Mouse (Mus musculus): ENCODE data around the gene Gm20521.

Gene Gm20521

DNA sequence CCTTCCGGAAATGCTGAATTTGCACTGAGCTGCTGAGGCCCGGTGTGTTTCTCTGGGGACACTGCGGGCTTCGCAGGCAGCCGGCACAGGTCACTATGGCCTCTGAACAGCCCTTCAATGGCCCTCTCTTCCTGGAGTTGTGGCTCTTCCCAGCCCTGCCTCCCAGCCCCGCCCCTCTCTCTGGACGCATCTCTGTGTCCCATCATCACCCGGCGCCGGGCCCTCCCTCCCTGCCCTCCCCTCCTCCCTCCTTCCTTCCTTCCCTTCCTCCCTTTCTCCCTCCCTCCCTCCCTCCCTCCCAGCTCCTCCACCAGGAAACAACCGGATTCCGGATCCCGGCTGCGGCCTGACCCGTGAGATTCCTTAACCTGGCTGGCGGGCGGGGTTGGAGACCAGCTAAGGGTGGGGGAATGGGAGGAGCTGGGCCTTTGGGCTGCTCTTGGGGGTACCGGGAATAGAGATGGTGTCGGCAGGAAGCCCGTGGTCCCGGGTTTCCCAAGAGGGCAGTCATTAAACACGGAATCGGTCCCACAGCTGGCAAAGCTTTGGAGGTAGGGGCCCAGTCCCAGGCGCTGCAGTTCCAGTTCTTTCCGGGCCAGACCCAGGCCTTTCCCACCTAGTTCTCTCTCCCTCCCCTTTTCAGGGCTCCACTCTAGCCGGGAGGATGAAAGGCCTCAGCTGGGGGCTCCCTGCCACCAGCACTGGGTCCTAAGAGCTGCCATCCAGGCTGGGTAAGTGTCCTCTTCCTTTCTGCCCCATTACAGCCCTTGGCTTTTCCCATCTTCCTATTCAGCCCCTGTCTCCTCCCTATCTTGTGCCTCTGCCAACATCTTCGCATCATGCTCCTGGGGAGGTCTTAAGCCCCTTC lies at the start of gene Gm20521, which contains the start of gene Bcl2l2:
Gene Gm20521, plus strand, starts transcription at position 288 of the 868 bp plus-strand sequence.
Gene Bcl2l2, plus strand, starts transcription at position 224 of the 868 bp plus-strand sequence.
- DNase-seq (ENCODE audit: low spot score) = peak; percentile 73

DNA sequence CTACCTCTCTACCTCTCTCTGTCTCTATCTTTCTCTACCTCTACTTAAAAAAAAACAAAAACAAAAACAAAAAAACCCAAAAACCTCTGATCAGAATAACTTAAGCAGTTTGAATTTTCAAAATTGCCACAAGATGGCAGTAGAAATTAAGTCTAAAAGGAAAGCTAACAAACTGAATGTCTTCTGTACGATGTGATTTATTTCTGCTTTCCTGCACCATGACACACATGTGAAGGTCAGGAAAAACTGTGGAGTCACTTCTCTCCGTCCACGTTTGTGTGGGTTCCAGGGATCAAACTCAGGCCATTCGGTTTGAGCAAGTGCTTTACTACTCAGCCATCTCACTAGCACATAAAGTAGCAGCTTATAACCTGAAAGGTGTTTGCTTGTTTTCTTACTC lies 39.8 kb upstream of the Gm20521 start:
- DNase-seq (ENCODE audit: low spot score) = no peak

DNA sequence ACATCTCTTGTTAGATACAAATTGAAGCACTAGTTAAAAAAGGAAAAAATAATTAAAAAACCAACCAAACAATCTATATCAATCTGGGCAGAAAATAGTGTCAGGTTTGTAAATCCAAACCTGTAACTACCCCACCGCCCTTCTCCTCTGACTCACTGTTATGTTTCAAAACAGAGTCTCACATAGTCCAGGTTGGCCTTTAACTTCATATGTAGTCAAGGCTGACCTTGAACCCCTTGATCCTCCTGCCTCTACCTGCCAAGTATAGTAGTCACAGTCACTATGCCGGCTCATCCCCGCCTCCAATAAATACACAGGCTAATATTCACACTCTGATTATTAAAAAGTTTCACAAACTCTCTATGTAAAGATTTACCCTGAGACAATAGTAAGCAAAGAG lies 27.5 kb upstream of the Gm20521 start:
- DNase-seq (ENCODE audit: low spot score) = no peak

DNA sequence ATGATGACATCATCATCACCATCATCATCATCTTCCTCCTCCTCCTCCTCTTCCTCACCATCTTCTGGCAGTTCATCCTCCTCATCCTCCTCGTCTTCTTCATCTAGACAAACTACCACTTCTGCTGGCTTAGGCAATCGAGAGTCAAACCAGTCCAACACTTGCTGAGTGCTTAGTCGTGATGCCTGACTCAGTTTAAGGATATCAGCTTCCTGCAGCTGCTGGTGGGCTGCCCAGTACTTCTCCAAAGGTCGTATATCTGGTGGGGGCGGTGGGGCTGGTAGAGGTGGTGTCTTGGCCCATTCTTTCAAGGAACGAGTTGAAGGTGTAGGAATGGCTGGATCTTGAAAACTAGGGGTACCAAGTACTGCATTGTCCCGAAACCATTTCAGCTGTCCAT lies 26.5 kb upstream of the Gm20521 start:
- DNase-seq (ENCODE audit: low spot score) = no peak

DNA sequence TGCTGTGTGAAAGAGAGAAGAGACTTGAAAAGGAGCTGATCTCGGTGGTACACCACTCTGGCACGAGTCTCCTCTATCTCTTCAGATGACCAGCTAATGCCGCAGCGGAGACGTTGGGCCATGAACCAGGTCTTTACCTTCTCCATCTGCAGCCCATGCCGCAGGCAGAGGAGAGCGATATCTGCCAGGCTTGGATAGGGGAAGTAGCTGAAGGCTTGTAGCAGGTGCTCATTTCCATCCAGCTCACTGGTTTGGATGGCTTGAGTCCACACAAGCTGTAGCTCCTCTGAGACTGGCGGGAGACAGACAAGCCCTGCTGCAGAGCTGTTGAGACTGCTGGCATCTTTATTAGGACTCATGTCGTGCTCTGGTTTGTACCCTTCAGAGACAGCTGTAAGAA lies 25.4 kb upstream of the Gm20521 start:
- DNase-seq (ENCODE audit: low spot score) = no peak

DNA sequence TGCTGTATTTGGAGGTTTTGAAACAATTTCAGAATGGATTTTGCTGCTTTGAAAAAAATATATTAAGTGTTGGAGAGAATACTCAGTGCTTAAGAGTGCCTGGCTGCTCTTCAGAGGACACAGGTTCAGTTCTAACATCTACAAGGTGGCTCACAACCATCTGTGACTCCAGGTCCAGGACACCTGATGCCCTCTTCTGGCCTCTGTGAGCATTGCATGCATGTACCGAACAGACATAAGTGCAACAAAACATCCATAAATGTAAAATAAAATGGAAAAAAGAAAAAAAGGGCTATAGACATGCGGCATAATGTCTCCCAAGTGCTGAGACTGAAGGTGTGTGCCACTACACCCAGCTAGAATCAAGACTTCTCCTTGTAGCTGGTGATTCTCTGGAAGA lies 22.7 kb upstream of the Gm20521 start:
- peak; percentile 53 for DNase-seq (ENCODE audit: low spot score)

DNA sequence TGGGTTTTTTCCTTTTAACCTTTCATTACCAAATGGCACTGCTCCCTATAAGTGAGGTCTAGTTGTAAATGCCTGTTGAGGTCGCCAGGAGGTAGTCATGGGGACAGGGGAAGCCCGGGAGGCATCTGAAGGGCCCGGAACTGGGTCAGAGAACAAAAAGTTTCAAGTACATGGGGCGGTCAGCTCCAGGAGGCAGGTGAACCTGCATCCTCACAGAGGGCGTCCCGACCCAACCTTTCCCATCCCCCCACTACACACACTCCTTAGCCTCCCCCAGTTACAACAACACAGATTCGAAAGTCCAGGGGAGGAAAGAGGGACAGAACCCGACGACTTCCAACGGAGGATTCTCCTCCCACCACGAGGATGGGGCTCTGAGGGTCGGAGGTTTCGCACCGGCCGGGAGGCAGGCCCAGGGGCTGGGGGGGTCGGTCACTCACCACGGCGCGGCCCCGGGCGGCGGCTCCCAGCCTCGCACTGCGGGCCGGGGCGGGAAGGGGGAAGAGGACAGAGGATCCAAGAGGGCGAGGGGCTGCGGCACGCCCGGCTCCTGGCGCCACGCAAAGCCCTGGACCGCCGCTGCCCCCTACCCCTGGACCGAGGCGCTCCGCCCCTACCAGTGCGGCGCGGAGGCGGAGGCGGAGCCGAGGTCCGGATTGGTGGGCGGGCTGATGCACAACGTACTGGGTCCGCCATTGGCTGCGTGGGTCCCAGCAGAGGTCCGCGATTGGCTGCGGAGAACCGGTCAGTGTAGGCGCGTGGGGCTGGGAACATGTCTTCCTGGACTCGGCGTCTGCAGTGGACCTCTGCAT lies 19.5 kb upstream of the Gm20521 start:
- peak; percentile 83 for DNase-seq (ENCODE audit: low spot score)

DNA sequence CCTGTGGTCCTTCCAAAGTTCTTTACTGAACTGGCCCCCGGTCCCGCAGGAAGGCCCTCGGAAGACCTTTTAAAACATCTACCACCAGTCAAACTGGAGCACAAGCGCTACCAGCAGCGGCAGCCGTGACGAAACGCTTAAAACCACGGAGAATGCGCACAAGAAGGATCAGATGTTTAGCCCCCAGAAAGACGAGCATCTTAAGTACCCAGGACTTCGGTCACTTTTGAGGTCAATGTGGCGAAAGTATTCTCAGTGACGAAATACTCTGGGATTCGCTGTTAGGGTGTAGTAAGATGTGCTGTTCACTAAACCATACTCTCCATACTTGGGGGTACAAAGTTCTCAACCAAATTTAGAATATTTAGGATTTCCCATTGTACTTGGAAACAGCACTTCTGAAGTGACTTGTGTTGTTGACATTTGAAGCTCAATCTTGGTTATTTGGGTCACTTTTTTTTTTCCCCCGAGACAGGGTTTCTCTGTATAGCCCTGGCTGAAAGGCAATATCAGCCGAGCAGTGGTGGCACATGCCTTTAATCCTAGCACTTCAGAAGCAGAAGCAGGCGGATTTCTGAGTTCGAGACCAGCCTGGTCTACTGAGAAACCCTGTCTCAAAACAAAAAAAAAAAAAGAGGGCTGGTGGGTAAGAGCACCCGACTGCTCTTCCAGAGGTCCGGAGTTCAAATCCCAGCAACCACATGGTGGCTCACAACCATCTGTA lies 18.8 kb upstream of the Gm20521 start:
- DNase-seq (ENCODE audit: low spot score) = no peak

DNA sequence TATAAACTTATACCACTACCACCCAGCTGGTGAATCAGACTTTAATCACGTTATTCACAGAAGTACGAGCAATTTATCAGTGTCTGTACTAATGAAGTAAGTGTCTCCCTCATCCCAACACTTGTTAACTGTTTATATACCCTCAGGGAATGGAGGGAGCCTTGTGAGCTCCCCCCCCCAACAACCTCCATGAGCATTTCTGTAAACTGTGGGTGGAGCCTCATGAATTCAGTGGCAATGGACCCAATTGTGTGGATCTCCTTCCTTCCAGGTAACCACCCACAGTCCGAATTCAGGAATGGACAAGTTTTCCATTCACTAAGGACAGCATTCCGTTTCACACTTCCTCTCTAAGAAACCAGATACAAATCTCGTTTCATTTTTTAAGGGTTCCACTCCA lies 17.6 kb upstream of the Gm20521 start:
- DNase-seq (ENCODE audit: low spot score) = no peak

DNA sequence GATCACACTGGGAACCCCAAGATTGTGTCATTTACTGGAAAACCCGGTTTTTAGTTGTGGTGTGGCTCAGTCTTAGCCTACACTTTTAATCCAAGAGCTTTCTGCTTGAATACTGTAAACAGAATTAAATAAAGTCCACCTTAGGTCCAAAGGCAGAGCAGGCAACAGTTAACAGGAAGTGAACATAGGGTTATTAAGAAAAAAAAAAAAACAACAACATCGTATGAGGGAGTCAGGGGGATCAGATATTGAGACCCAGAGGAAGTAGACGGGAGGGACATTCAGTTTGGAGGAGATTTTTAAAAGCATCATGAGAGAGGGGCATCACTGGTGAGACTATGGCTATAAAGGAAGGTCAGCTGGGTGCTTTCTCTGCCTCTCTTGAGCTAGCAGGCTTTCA lies 17.0 kb upstream of the Gm20521 start:
- no peak for DNase-seq (ENCODE audit: low spot score)

DNA sequence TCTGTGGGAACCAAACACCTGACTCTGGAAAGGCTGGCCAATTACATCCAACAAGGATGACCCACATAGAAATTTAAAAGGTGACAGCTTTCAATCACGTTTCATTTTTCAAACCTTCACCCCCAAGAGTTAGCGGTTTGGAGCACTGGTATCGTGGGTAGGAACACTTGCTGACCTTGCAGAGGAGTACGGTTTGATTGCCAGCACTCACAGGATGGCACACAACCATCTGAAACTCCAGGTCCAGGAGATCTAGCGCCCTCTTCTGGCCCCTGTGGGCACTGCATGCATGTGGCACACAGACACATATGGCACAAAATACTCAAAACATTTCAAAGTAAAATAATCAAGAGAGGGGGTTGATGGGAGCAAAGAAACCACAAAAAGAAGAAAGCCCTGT lies 16.3 kb upstream of the Gm20521 start:
- no peak for DNase-seq (ENCODE audit: low spot score)

DNA sequence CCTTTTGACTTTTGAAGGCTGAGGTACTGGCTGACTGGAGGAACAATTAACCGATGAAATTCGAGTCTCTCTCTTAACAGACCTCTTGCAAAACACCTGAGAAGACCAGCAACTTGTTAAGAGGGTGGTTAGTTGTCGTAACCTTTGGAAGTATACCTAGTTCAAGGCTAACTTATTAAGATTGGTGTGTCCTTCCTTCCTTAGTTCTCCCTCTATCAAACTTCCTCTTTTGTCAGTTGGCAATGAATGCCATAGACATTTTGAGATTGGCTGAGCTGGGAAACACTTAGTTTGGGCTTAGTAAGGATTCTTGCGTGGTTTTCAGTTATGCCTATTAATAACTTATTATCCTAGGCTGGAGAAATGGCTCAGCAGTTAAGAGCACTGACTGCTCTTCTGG lies 15.2 kb upstream of the Gm20521 start:
- DNase-seq (ENCODE audit: low spot score) = no peak

DNA sequence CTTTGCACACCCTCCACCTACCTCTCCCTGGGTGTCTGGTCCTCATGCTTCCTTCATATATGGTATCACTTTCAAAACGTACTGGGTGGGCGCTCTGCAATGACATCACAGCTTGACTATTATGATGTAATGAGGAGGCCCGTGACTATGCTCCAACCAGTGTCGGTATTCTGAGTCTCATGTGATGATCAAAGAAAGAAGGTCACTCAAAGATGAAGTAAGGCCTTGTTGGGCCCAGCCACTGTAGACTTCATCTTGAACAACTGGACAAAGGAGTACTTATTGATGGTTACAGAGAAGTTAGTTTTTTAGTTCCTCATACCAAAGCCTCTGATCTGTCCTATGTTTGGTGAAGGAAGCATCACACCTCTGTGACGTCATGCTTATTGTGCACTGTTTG lies 12.4 kb upstream of the Gm20521 start, which contains the start of gene Homez:
Gene Homez, minus strand, starts transcription at position 101 of the 400 bp plus-strand sequence.
- no peak for DNase-seq (ENCODE audit: low spot score)

DNA sequence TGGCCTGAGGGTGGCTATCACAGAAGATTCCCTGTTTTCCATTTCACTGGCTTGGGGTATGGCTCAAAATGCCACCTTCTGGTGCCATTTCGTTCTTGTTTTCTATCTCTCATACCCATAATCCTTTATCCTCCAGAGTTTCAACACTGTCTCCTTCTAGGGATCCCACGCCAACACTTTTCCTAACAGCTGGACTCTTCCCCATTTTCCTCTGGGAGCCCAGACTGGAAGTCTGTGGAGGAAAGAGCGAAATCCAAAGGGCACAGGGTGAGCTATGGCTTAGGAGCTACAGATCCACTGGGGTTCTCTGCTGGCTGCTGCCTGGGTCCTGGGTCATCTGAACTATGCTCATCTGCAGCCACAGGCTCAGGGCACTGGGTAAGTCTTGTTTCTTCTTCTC lies 9.1 kb upstream of the Gm20521 start:
- DNase-seq (ENCODE audit: low spot score) = no peak

DNA sequence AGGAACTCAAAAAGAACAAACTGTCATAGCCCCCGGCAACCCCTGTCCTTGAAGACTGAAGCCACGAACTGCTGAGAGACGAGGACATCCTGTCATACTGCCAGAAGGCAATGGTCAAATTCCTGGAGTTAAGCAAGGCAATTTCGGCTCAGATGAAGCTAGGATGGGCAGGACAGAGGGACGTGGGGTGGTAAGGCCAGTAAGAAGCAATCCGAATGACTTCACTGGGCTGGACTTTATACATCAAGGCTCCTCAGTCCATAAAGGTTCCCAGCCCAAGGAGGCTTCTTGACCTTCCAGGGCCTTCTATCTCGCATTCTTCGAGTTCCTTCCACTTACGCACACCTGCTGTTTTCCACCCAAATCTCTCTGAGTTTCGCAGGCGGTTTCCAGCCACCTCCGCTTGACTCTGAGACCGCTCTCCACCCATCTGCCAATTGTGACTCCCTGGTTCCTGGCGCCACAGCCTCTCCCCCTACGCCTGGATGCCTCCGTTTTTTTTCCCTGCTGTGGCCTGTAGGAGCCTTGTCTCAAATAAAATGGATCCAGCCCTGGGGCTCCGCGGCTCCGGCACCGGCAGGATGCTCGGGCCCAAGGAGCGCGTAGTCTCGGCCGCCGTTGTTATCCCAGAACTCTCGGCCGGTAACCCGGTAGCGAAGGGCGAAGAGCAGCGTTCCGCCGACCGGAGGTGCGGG lies 7.2 kb upstream of the Gm20521 start:
- DNase-seq (ENCODE audit: low spot score) = no peak

DNA sequence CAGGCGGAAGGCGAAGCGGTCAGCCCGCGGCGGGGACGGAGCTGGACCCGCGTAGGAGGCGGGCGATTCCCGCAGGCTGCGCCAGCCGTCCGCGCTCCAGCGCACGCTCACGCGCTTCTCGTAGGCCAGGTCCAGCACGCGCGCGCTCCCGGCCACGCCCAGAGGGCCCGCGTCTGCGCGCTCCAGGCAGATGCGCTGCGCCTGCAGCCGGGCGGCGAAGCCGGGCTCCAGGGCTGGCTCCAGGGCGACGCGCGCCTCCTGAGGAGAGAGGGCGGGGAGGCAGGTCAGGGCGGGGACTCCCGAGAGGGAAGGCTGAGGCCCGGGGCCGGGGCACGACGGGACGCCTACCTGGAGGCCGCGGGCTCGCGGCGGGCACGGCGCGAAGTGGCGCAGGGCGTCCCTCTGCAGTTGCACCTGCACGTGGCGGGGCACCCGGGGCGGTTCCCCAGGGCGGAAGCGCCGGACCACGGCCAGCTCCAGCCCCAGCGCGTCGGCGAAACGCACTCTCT lies 6.6 kb upstream of the Gm20521 start:
- DNase-seq (ENCODE audit: low spot score) = peak; percentile 84

DNA sequence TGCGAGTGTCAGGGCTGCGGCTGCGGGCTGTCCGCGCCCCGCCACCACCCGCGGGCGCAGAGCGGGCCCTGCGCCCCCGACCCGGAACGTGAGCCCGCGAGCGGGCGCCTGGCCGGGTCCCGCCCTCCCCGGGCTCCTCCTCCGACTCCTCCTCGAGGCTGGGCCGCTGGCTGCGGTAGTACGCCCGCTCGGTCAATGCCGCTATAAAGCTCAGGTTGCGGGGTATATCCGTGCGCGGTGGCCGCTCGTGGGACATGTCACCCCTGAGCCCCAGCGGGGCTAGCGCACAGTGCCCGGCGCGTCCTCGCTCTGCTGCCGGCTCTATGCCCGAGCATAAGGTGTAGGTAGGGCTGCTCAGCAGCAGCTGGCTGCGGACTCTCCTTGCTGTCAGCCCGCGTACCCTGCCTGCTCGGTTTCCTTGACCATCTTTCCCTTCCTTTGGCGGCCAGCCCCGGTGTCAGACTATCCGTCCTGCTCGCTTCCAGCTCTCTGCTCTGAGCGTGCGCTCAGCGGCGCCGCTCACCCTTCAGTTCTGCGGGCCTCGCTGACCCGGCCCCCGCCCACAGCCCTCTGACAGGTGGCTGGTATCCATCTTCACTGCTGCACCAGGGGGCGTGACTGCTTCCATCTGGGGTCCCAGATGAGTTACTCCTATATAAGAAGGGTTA lies 6.1 kb upstream of the Gm20521 start, which contains the start of gene Ppp1r3e:
Gene Ppp1r3e, minus strand, starts transcription at position 503 of the 668 bp plus-strand sequence.
- peak; percentile 66 for DNase-seq (ENCODE audit: low spot score)

DNA sequence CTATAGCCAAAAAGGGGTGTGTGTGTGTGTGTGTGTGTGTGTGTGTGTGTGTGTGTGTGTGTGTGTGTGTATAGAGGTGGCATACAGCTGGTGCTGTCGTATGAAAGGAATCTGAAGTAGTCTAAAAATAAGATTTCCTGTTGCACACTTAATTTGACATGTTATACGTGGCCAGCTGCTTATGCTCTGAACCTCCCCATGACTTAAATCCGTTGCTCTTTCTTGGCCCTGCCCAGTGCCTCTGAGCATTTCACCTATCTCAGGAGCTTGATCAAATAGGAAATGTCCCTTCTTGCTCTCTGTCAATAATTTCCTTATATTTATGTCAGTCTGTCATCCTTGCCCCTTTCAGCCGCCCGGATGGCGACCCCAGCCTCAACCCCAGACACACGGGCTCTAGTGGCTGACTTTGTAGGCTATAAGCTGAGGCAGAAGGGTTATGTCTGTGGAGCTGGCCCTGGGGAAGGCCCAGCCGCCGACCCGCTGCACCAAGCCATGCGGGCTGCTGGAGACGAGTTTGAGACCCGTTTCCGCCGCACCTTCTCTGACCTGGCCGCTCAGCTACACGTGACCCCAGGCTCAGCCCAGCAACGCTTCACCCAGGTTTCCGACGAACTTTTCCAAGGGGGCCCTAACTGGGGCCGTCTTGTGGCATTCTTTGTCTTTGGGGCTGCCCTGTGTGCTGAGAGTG lies 926 bp downstream of the Gm20521 start:
- DNase-seq (ENCODE audit: low spot score) = no peak

DNA sequence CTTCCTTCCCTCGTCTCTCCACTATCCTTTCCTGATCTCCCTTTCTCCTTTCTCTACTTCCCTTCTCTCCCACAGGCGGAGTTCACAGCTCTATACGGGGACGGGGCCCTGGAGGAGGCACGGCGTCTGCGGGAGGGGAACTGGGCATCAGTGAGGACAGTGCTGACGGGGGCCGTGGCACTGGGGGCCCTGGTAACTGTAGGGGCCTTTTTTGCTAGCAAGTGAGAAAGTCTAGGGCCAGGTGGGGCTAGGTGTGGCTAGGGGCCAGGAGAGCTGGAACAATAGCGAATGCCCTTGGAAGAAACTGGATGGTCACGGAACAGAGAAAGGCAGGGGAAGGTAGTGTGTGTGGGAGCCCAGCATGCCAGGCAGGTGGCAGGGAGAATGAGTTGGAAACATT lies 2.1 kb downstream of the Gm20521 start:
- DNase-seq (ENCODE audit: low spot score) = no peak

DNA sequence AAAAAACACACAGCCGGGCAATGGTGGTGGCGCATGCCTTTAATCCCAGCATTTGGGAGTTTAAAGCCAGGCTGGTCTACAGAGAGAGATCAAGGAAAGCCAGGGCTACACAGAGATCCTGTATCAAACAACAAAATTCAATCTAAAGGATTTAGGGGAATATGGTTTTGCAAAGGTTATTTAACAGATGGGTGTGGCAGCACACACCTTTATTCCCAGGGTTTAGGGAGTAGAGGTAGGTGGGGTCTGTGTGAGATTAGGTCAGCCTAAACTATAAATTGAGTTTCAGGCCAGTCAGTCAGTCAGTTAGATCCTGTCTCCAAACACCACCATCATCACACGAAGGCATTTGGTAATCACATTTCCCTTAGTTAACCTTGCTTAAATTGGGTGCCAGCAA lies 9.0 kb downstream of the Gm20521 start, which contains the start of gene Pabpn1:
Gene Pabpn1, plus strand, starts transcription at position 301 of the 400 bp plus-strand sequence.
- DNase-seq (ENCODE audit: low spot score) = no peak
